Mouse (Mus musculus) MEL (cell line): ENCODE data around the gene Tmed10.

Source experiments
- CHD1 ChIP-seq: IDR thresholded peaks from 2 replicates; pipeline ENCODE4 v1.6.1; 2012; ENCODE audit warnings: low read depth, mild to moderate bottlenecking, inconsistent platforms, low read length, improper control_type of control experiment
- CTCF ChIP-seq, 3 experiments: IDR thresholded peaks in 2 of 3; conservative IDR thresholded peaks in 1 of 3; 2 replicates each; pipeline ENCODE4 v1.5.1; 2011 to 2012; ENCODE audit warnings: low read length in 3 of 3, low read depth in 2 of 3, mild to moderate bottlenecking in 2 of 3, improper control_type of control experiment in 1 of 3, inconsistent platforms in 1 of 3, mixed read lengths in 1 of 3, moderate library complexity in 1 of 3; ENCODE audit not compliant: control insufficient read depth in 1 of 3, insufficient read depth in 1 of 3, poor library complexity in 1 of 3, severe bottlenecking in 1 of 3
- MXI1 ChIP-seq: IDR thresholded peaks from 2 replicates; pipeline ENCODE4 v1.6.1; 2011; ENCODE audit warnings: mild to moderate bottlenecking, low read depth, low read length, improper control_type of control experiment
- MYC ChIP-seq: IDR thresholded peaks from 2 replicates; pipeline ENCODE4 v1.6.1; 2011; ENCODE audit warnings: low read depth, mild to moderate bottlenecking, low read length, improper control_type of control experiment, moderate library complexity
- NRF1 ChIP-seq: IDR thresholded peaks from 2 replicates; pipeline ENCODE4 v1.6.1; 2014; ENCODE audit warnings: low read depth, mild to moderate bottlenecking, inconsistent platforms, low read length, improper control_type of control experiment, moderate library complexity; ENCODE audit not compliant: poor library complexity, insufficient read depth, severe bottlenecking
- POLR2A ChIP-seq, 2 experiments: IDR thresholded peaks; 2 replicates each; pipeline ENCODE4 v1.6.1; 2011 to 2012; ENCODE audit warnings: low read length in 2 of 2, mild to moderate bottlenecking in 2 of 2, control low read depth in 1 of 2, improper control_type of control experiment in 1 of 2, low read depth in 1 of 2, moderate library complexity in 1 of 2; ENCODE audit not compliant: control insufficient read depth in 1 of 2, insufficient read depth in 1 of 2, poor library complexity in 1 of 2
- SIN3A ChIP-seq: IDR thresholded peaks from 2 replicates; pipeline ENCODE4 v1.6.1; 2012; ENCODE audit warnings: low read length, improper control_type of control experiment, inconsistent platforms

GRCm38 (mm10) chr12:85381570-85381969 lies 6.9 kb upstream of the Tmed10 start:
- TF ChIP-seq SIN3A, result no peak
- TF ChIP-seq CHD1, result no peak
- no peak for TF ChIP-seq NRF1
- TF ChIP-seq MXI1, result no peak
- TF ChIP-seq POLR2A (IDR thresholded peaks at IDR 0.05; ENCODE audit: control insufficient read depth in 1 of 2, insufficient read depth in 1 of 2, low read depth in 1 of 2, low read length in 2 of 2, poor library complexity in 1 of 2), result no peak
- no peak for TF ChIP-seq MYC
- TF ChIP-seq CTCF (IDR thresholded peaks at IDR 0.05 in 2 of 3, conservative IDR thresholded peaks at IDR 0.05 in 1 of 3; ENCODE audit: control insufficient read depth in 1 of 3, insufficient read depth in 1 of 3, low read depth in 2 of 3, low read length in 3 of 3, poor library complexity in 1 of 3, severe bottlenecking in 1 of 3), result no peak
